Mouse (Mus musculus) cerebellum, postnatal 14 days (tissue): ENCODE results near the gene Gm21679.
"Not testable (repeated sequence)": the region's sequence is repeated elsewhere in the genome, so short reads cannot be mapped to it uniquely, and the experiment has no call there.

Experiments used
- DNase-seq, 2 experiments: peaks; one replicate each; pipeline ENCODE4 v3.0.0; 2021; ENCODE audit warnings: mixed read lengths in 2 of 2

The Gm21679 gene

GRCm38 (mm10) chrY:29683270-29683669 is at the start of gene Gm21679:
Gene Gm21679 (minus strand): TSS chrY:29683370.
- DNase-seq = not testable (repeated sequence)
